Mouse (Mus musculus) ovary, adult 18-20 months (tissue): Measurements from ENCODE around the gene Ttc7.
A peak's percentile ranks its signal among the peaks of the same experiment; 100 is the strongest.

Experiments used
- DNase-seq: peaks from one replicate; pipeline ENCODE4 v3.0.0; 2022; ENCODE audit warnings: low spot score, mixed read lengths

Ttc7 gene

DNA sequence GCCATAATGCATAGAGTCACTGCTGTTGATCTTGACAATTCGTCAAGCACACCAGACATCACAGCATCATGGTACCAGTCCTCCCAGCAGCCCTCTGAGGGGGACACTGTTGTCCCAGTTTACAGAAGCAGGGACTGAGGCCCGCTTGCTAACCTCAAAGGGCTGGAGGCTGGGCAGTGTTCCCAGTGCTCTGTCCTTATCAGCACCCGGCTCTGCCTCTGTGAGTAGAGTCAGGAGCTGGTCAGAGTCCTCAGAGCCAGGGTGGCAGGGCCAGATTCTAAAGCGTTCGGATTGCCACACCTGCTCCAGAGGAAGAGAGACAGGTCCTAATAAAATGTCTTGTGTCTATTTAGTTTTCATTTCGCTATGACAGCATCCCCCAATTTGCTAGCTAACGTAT is 55.0 kb downstream of the Ttc7 start:
- no peak for DNase-seq

DNA sequence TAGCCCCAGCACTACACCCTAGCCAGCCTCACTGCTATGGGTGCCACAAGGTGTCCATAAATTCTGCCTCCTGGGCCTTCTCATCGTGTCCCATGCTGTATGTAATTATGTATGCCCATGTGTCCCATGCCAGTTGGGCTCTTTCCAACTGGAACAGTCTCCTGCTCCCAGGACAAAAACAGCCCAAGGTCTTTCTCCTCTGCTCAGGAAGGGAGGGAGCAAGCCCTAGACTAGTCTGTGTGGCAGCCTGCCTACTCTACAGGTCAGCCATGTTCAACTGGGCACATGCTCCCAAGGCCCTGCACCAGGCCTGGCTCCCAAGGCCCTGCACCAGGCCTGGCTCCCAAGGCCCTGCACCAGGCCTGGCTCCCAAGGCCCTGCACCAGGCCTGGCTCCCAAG is 56.4 kb downstream of the Ttc7 start:
- DNase-seq, result peak; percentile 30

DNA sequence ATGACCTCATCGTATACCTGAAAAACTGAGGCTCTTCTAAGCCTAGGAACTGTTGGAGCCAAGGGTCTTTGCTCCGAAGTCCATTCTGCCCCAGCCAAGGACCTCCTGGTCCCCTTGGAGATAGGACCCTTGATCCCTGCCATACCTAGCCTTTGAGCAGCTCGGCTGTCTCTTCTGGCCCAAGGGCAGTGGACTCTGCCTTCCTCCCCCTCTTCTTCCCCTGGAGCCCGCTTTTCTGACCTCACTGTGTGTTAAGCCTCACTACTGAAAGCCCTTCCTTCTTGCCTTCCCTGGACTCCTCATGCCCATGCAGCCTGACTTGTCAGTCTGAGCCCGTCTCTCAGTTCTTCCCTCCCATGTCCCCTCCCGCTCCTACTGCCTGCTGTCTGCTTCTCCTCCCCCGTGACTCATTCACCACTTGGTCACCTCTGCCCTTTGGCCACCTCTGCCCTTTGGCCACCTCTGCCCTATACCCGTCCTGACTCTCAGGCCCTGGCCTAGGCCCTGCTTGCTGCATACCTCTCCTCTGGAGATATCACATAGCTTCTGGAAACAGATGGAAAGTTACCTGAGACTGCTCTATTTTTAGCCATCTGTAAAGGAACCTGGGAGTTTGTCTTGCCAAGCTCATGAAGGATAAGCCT is 60.5 kb downstream of the Ttc7 start:
- DNase-seq, result no peak

- DNase-seq, result no peak
Observed at GRCm38 (mm10) chr17:87344441-87345251, 62.0 kb downstream of the Ttc7 start.

GRCm38 (mm10) chr17:87345252-87345593 is 62.5 kb downstream of the Ttc7 start:
- no peak for DNase-seq

- no peak for DNase-seq
Observed at GRCm38 (mm10) chr17:87348353-87348752, 65.7 kb downstream of the Ttc7 start.

DNA sequence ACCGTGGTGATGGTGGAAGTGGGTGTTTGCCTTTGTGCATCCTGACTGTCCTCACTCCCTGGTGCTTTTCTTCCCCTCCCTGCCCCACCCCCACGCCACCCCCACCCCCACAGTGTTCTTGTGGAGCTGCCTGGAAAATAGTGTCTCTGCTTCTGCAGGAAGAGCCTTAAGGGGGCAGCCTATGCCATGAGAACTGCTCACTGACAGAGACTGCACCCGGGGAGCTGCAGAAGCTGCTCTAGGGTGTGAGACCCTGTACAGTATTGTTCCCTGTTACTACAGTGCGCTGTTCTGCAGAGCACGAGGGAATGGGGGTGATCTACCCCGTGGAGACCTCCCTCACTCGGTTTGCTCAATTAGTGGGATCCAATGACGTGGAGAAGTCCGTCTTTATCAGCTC is 66.4 kb downstream of the Ttc7 start:
- DNase-seq, result no peak

DNA sequence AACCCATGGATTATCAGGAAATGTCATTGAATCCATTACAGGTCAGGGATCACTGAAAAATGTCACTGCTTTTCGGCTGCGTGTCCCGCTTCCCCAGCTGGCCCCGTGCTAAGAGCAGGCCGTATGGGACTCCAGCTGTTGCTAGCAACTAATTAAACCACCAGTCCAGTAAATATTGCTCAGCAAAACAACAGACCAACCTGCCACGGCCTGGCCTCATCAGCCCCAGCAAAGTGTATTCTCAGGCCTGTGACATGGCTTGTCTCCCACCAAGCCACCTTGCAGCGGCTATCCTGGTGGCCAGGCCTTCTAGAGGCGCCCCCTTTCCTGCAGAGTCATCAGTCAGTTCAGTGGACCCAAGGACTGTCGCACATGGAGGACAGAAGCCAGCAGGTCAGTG is 66.9 kb downstream of the Ttc7 start:
- DNase-seq, result no peak

- DNase-seq, result no peak
Observed at GRCm38 (mm10) chr17:87350471-87351240, 68.0 kb downstream of the Ttc7 start.

DNA sequence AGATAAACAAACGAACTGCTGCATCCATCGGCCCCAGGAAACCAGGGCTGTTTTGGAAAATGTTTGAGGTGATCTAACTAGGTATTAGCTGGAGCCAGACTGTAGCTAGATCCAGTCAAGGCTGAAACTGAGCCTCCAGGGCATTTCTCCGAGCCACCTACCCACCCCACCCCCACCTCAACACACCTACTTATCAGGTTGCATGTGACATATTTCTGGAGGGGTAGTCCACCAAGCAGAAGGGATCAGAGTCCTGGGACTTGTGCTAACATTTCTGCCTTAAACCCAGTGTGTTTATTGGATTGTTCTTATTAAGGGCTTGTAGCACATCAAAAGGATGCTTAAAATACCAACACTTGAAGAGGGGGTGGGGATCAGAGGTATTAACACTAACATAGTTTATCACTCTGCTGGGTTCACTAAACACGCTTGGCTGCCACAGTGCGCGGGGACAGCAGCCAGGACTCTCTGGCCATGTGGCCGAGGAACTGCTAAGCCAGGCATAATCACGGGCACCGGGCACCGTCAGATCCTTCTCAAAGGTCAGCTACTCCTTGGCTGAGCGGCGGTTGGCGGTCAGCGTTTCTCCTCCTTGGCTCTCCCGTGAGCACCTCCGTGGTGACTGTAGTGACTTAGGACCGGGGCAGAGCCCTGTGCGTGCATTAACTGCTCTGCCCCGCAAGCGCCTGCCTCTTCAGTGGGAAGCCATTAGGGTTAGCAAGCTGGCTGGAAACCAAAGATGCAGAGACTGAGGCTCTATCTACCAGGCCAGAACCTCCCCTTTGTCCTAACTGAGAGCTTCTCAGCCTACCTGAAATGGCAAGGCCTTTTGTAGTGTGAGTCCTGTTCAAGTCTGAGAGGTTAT is 68.8 kb downstream of the Ttc7 start:
- no peak for DNase-seq

DNA sequence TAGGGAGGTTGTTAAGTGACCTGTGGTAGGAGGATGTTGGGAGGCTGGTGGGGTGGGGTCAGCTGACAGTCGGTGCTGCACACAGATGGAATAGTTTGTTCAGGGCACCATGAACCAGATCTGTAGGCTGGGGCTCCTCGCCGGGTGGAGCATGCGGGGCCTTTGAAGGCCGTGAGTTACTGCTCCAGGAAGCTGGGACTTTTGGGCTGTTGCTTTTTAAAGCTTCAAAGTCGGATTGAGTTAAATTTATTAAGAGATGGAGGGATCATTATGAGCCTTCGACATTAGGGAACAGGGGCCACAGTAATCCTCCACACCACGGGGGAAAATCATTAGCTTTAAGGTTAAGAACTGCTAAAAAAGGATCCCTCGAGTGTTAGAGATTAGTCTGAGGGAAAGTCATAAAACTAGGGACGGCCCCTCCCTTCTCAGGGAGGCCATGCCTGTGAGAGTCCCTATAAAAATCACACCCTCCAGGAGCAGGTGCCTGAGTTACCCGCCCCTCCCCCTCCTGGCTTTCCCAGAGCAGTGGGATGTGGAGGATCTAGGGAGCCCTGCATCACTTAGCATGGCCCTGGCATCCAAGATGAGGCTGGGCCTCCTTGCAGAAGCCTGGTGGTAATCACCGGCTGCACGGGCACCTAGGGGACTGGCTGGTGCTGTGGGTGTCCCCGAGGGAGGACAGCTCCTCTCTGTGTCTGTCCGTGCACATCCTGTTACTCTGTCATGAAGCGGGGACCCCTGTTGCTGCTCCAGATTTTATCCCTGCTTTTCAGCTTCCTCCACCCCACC is 69.6 kb downstream of the Ttc7 start:
- no peak for DNase-seq

- no peak for DNase-seq
Observed at GRCm38 (mm10) chr17:87352898-87353225, 70.2 kb downstream of the Ttc7 start.

GRCm38 (mm10) chr17:87353745-87354320 is 71.1 kb downstream of the Ttc7 start:
- DNase-seq, result no peak

DNA sequence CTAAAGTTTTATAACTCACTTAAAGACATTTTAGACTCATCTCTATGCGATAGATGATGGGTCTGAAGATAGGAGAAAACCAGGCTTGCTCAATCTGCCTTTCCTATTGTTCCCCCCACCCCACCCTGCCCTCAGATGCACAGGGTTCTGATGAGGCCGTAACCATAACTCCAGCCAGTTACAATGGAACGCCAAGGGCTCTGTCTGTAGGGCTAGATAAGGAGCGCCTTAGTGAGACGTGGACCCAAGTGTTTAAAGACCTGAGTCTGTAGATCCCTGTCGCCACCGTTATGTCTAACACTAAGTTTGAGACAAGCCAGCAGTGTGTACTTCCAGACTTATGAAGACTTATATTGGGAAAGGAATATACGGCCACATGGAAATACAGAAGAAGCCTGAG is 72.8 kb downstream of the Ttc7 start:
- no peak for DNase-seq

DNA sequence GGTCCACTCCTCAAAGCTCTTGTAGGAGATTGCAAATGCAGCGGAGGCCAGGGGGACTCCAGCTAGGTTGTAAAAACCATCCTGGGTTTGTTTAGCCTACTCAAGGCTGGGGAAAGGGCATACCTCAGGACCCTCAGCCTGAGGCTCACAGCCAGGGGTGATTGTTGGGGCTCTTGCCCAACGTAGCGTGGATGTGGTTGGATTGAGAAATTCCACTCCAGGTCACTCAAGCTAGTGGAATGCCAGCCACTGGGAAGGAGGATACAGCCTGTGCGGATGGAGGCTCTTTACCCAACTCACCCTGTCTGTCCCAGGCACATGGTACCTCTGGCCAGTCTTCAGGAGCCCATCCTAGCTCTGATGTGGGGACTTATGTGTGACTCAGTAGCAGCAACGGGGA is 73.6 kb downstream of the Ttc7 start:
- DNase-seq, result no peak

DNA sequence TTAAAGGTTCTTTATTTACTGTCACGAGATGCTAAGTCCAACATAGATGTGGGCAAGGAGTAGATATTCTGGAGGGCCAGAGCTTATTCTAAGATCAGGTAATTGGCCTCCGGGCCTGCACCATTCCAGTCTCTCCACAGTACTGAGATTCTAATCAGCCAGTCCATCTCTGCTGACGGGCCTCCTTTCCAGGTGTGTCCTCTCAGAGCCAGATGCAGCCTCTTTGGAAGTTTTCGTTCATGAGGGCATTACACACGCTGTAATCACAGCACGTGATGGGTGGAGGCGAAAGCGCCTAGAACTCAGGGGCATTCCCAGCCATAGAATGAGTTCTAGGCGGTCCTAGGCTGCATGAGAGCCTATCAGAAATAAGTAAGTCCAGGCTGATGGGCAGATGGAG is 74.8 kb downstream of the Ttc7 start:
- DNase-seq, result no peak

DNA sequence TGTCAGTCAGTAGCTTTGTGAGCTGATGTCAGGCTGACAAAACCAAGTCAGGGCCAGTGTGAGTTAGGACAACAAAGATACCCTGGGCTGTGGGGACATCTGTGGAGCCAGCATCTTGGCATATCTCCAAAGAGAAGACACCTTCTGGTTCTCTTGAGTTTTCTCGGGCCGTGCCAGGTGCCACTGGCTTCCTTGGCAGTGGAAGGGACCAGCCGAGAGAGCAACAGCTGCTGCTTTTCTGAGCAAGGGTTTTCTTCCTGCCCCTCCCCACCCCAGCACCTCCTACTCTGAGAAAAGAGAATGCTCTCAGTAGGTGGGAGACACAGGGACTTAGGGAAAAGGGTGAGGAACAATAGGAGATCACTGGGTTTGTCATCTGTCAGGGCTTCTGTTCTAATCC is 78.4 kb downstream of the Ttc7 start:
- DNase-seq, result no peak

DNA sequence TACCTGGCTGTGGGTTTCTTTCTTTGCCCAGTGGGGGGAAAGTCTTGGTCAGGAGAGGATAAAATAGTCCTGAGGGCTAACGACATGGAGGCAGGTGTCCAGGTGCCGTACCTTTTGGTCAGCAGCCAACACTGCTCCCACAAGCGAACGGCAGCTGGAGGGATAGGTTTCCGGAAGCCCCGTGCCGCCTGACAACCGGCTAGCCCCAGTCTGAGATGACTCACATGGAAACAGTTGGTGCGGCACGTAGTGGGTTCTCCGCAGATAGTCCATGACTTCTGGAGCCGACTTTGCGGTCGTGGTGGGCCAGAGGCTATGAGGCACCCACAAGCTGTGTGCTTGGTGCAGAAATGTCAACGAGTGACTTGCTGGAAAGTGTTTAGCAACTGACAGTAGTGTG is 81.4 kb downstream of the Ttc7 start:
- no peak for DNase-seq

- DNase-seq, result no peak
Observed at GRCm38 (mm10) chr17:87365268-87365667, 82.6 kb downstream of the Ttc7 start.

GRCm38 (mm10) chr17:87366520-87366919 is 83.8 kb downstream of the Ttc7 start:
- DNase-seq, result no peak

- no peak for DNase-seq
Observed at GRCm38 (mm10) chr17:87367228-87367627, 84.5 kb downstream of the Ttc7 start.
